Mouse (Mus musculus) ES-E14 (cell line): ENCODE data around the gene Myl6b. TPM values are rescaled to one million over a fixed set of nuclear protein-coding genes. Genes with fewer than 3 reads are reported as not detected.

Experiments used
- DNase-seq: peaks from one replicate; pipeline ENCODE4 v3.0.0-alpha.2; 2013; ENCODE audit warnings: low read depth, low spot score
- H3K27ac ChIP-seq: 2 replicates; pipeline ENCODE4 v1.5.1; 2012; ENCODE audit warnings: low read depth, mild to moderate bottlenecking, low read length, moderate library complexity, mixed read lengths; ENCODE audit not compliant: poor library complexity, insufficient read depth, severe bottlenecking
- H3K36me3 ChIP-seq: 2 replicates; pipeline ENCODE4 v1.6.1; 2012; ENCODE audit warnings: mild to moderate bottlenecking, low read length, moderate library complexity, mixed read lengths; ENCODE audit not compliant: control insufficient read depth, poor library complexity, insufficient read depth, severe bottlenecking
- H3K4me1 ChIP-seq, 2 experiments: fragments of 150-350 bp in 1 of 2; sonication (generic) in 1 of 2; 2 replicates each; pipeline ENCODE4 v1.6.1; 2012; ENCODE audit warnings: low read length in 2 of 2, mild to moderate bottlenecking in 1 of 2, mixed read lengths in 1 of 2; ENCODE audit not compliant: control insufficient read depth in 2 of 2, insufficient read depth in 2 of 2, poor library complexity in 1 of 2
- H3K4me3 ChIP-seq, 2 experiments: fragments of 150-350 bp in 1 of 2; sonication (generic) in 1 of 2; 2 replicates each; pipeline ENCODE4 v1.5.1; 2012; ENCODE audit warnings: low read length in 2 of 2, low read depth in 1 of 2, mild to moderate bottlenecking in 1 of 2, mixed read lengths in 1 of 2; ENCODE audit not compliant: insufficient read depth in 1 of 2, poor library complexity in 1 of 2, severe bottlenecking in 1 of 2
- H3K9ac ChIP-seq: 2 replicates; pipeline ENCODE4 v1.6.1; 2012; ENCODE audit warnings: low read depth, mild to moderate bottlenecking, low read length, mixed read lengths; ENCODE audit not compliant: poor library complexity, insufficient read depth, severe bottlenecking
- H3K9me3 ChIP-seq: fragments of 150-350 bp; sonication (generic); 2 replicates; pipeline ENCODE4 v1.6.1; 2012; ENCODE audit warnings: low read depth, mild to moderate bottlenecking, low read length; ENCODE audit not compliant: control insufficient read depth, insufficient read depth
- CHD2 ChIP-seq: IDR thresholded peaks from 2 replicates; pipeline ENCODE4 v1.6.1; 2014; ENCODE audit warnings: mild to moderate bottlenecking, low read depth, low read length, inconsistent platforms
- HCFC1 ChIP-seq: IDR thresholded peaks from 2 replicates; pipeline ENCODE4 v1.6.1; 2012; ENCODE audit warnings: low read length, inconsistent platforms, borderline replicate concordance; ENCODE audit not compliant: insufficient read depth
- MAFK ChIP-seq: IDR thresholded peaks from 2 replicates; pipeline ENCODE4 v1.6.1; 2014; ENCODE audit warnings: mild to moderate bottlenecking, low read depth, low read length, inconsistent platforms; ENCODE audit not compliant: insufficient read depth
- ZC3H11A ChIP-seq: IDR thresholded peaks from 2 replicates; pipeline ENCODE4 v1.6.1; 2012; ENCODE audit warnings: low read depth, mild to moderate bottlenecking, inconsistent platforms, low read length, borderline replicate concordance
- ZNF384 ChIP-seq: IDR thresholded peaks from 2 replicates; pipeline ENCODE4 v1.6.1; 2012; ENCODE audit warnings: low read depth, low read length, inconsistent platforms
- in situ Hi-C, 2 experiments: fragments of 600-800 bp; cut with MboI; formaldehyde crosslinking; loops; one replicate each; pipeline ENCODE4 v1.15.1; 2025; ENCODE audit warnings: low sequenced_read_pairs in 2 of 2, inconsistent platforms in 1 of 2; ENCODE audit not compliant: unreplicated experiment in 2 of 2
- total RNA-seq: library from RNA; depleted of rRNA; stranded (reverse); fragments of 300-350 nt; gene quantifications from 2 replicates; pipeline ENCODE4 v1.2.3, GENCODE M21; 2012

Myl6b gene
- total RNA-seq, 1 experiment, result 3.7 TPM

- TF ChIP-seq CHD2, result no peak
- no peak for TF ChIP-seq ZC3H11A
- no peak for TF ChIP-seq ZNF384
- no peak for TF ChIP-seq MAFK
- TF ChIP-seq HCFC1, result no peak
- no peak overlapping the region for H3K4me3 ChIP-seq
- no peak for DNase-seq
- H3K4me1 ChIP-seq, result peaks cover 2 to 9% of the 10 kb centered on the region in 2 experiments; a peak in 2 of 4 replicates
- in situ Hi-C loops, result no loop called here
- H3K36me3 ChIP-seq, result no peaks in the 10 kb centered on the region
- H3K9ac ChIP-seq, result no peak overlapping the region
- no peak overlapping the region for H3K27ac ChIP-seq
- H3K9me3 ChIP-seq, result no peaks in the 10 kb centered on the region
Measured at GRCm38 (mm10) chr10:128457676-128458075, 40.8 kb downstream of the Myl6b start.

GRCm38 (mm10) chr10:128455280-128455679 is 43.2 kb downstream of the Myl6b start:
- H3K27ac ChIP-seq, result no peak overlapping the region
- no peak for TF ChIP-seq HCFC1
- peak; percentile 64; the same call in 1 of the 2 replicates for TF ChIP-seq ZC3H11A
- peak; percentile 99 for TF ChIP-seq ZNF384
- H3K36me3 ChIP-seq, result no peaks in the 10 kb centered on the region
- peaks cover 0 to 9% of the 10 kb centered on the region in 2 experiments; a peak in 2 of 4 replicates for H3K4me1 ChIP-seq
- in situ Hi-C loops, result no loop called here
- no peaks in the 10 kb centered on the region for H3K9me3 ChIP-seq
- H3K4me3 ChIP-seq, result no peak overlapping the region; a peak in 1 of 4 replicates
- H3K9ac ChIP-seq, result peak overlapping the region; percentile 39; the same call in 1 of the 2 replicates
- peak; percentile 73 for DNase-seq

GRCm38 (mm10) chr10:128454471-128454870 is 44.0 kb downstream of the Myl6b start:
- no peak for DNase-seq
- in situ Hi-C loops, result no loop called here
- Histone ChIP-seq H3K4me1 (peaks cover 0 to 7% of the 10 kb centered on the region in 2 experiments; a peak in 1 of 4 replicates), H3K9ac (no peak overlapping the region), H3K36me3 (no peaks in the 10 kb centered on the region), H3K27ac (no peak overlapping the region), H3K4me3 (no peak overlapping the region), H3K9me3 (no peaks in the 10 kb centered on the region)
- peak; percentile 82 for TF ChIP-seq MAFK
- no peak for TF ChIP-seq ZC3H11A

- TF ChIP-seq HCFC1, result no peak
- no peak for TF ChIP-seq ZC3H11A
- in situ Hi-C loops, result no loop called here
- Histone ChIP-seq H3K4me1 (peaks cover 0 to 7% of the 10 kb centered on the region in 2 experiments; a peak in 1 of 4 replicates), H3K9me3 (no peaks in the 10 kb centered on the region), H3K9ac (no peak overlapping the region), H3K27ac (no peak overlapping the region), H3K4me3 (no peak overlapping the region), H3K36me3 (no peaks in the 10 kb centered on the region)
- no peak for DNase-seq
Measured at GRCm38 (mm10) chr10:128451014-128451413, 47.5 kb downstream of the Myl6b start.

GRCm38 (mm10) chr10:128445407-128445806 is 53.1 kb downstream of the Myl6b start:
- in situ Hi-C loops, result no loop called here
- no peaks in the 10 kb centered on the region for H3K9me3 ChIP-seq

More at GRCm38 (mm10) chr10:128445407-128445806, 53.1 kb downstream of the Myl6b start:
- no peak for DNase-seq
- TF ChIP-seq MAFK (no peak), ZC3H11A (no peak), HCFC1 (no peak), ZNF384 (no peak), CHD2 (no peak)
- H3K9ac ChIP-seq, result no peak overlapping the region
- no peak overlapping the region for H3K4me3 ChIP-seq
- H3K36me3 ChIP-seq, result peaks cover 3% of the 10 kb centered on the region; the same call in 1 of the 2 replicates
- peaks cover 0 to 3% of the 10 kb centered on the region in 2 experiments; a peak in 2 of 4 replicates for H3K4me1 ChIP-seq
- no peak overlapping the region for H3K27ac ChIP-seq
